Mouse (Mus musculus) liver, adult 2 months (tissue): Measurements from ENCODE around the gene Aatk.

Experiments
- CTCF ChIP-seq: fragments of 200-500 bp; IDR thresholded peaks from 2 replicates; pipeline ENCODE4 v1.5.1; 2011; ENCODE audit warnings: low read depth, low read length, control low read depth
- POLR2A ChIP-seq: fragments of 200-500 bp; IDR thresholded peaks from 2 replicates; pipeline ENCODE4 v1.6.1; 2011; ENCODE audit warnings: low read length, control low read depth; ENCODE audit not compliant: insufficient read depth; ENCODE audit errors: extremely low read depth

GRCm38 (mm10) chr11:120022216-120022615 is 24.8 kb downstream of the Aatk start:
- TF ChIP-seq POLR2A (no peak), CTCF (no peak)
